Mouse (Mus musculus): ENCODE measurements around the gene Osbpl3. TPM values are rescaled to one million over a fixed set of nuclear protein-coding genes. Genes with fewer than 3 reads are reported as not detected.

Gene Osbpl3
- polyA plus RNA-seq, 1 experiment from 2014 or later: 12.5 TPM

DNA sequence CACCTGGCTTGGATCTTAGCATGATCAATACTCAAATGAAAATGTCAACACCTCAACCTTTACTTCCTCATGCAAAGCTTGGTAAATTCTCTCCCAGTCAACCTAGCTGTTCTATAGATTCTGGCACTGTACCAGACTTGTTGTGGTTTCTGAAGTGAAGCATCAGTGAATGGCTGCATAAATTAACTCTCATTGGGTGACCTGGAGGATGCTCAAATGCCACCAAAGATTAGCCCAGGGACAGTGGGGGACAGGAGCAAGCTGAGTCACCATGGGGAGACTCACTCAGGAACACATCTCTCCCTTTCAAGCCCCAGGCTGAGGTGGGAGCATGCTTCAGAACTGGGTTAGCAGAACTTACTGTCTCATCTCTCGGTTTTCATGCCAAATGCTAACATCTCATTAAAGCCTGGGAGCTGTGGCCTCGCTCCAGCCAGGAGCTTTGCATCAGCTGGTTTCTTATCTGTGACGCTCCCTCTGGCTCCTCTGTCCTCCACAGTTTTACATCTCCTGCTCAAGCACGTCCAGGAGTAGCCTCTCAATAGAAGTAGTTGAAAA, 93.2 kb downstream of the Osbpl3 start:
- 55% methylated on average over 4 of the region's 4 CpGs for WGBS
- H3K9me3 ChIP-seq (ENCODE audit: control insufficient read depth): no peaks in the 10 kb centered on the region
- H3K4me1 ChIP-seq (replicated peaks; ENCODE audit: control insufficient read depth, insufficient read depth, low read length): peaks cover 11% of the 10 kb centered on the region; the same call in 1 of the 2 replicates
- TF ChIP-seq CTCF (IDR thresholded peaks at IDR 0.05; ENCODE audit: low read depth): no peak
- no peaks in the 10 kb centered on the region for H3K27me3 ChIP-seq (replicated peaks; ENCODE audit: control insufficient read depth, insufficient read depth, low read length)
- no peak overlapping the region for H3K4me2 ChIP-seq (replicated peaks; ENCODE audit: low read depth)
- H3K9ac ChIP-seq (ENCODE audit: low read depth, low read length): no peak overlapping the region
- no peak overlapping the region for H3K4me3 ChIP-seq (ENCODE audit: low read depth, low read length)
- ATAC-seq: no peak
- H3K27ac ChIP-seq (ENCODE audit: low read depth, low read length): peak overlapping the region; percentile 1; the same call in 1 of the 2 replicates
- no peaks in the 10 kb centered on the region for H3K36me3 ChIP-seq (ENCODE audit: control insufficient read depth, insufficient read depth)

DNA sequence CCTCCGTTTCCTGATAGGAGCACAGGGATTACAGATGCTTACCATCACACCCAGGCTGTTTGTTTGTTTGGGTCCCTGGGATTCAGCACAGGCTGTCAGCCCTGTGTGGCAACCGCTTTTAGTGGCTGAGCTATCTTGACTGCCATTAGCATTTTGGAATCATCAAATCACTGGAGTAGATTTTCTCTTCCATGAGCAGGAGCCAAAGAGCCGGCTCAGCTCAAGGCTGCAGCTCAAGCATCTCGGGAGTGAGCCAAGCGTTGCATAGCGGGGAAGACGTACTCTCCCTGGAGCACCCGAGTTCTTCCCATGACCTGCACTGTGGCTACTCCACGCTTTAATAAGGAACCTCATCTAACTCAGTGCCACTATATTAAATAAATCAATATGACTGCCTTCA, 93.8 kb downstream of the Osbpl3 start:
- no peak overlapping the region for H3K4me2 ChIP-seq (replicated peaks; ENCODE audit: low read depth)
- H3K27me3 ChIP-seq (replicated peaks; ENCODE audit: control insufficient read depth, insufficient read depth, low read length): no peaks in the 10 kb centered on the region
- no peak for TF ChIP-seq CTCF (IDR thresholded peaks at IDR 0.05; ENCODE audit: low read depth)
- WGBS: 88% methylated on average over 9 of the region's 9 CpGs
- H3K4me1 ChIP-seq (replicated peaks; ENCODE audit: control insufficient read depth, insufficient read depth, low read length): peaks cover 11% of the 10 kb centered on the region; the same call in 1 of the 2 replicates
- H3K36me3 ChIP-seq (ENCODE audit: control insufficient read depth, insufficient read depth): no peaks in the 10 kb centered on the region
- no peak overlapping the region for H3K4me3 ChIP-seq (ENCODE audit: low read depth, low read length)
- H3K27ac ChIP-seq (ENCODE audit: low read depth, low read length): no peak overlapping the region
- H3K9ac ChIP-seq (ENCODE audit: low read depth, low read length): no peak overlapping the region
- no peaks in the 10 kb centered on the region for H3K9me3 ChIP-seq (ENCODE audit: control insufficient read depth)
- no peak for ATAC-seq

DNA sequence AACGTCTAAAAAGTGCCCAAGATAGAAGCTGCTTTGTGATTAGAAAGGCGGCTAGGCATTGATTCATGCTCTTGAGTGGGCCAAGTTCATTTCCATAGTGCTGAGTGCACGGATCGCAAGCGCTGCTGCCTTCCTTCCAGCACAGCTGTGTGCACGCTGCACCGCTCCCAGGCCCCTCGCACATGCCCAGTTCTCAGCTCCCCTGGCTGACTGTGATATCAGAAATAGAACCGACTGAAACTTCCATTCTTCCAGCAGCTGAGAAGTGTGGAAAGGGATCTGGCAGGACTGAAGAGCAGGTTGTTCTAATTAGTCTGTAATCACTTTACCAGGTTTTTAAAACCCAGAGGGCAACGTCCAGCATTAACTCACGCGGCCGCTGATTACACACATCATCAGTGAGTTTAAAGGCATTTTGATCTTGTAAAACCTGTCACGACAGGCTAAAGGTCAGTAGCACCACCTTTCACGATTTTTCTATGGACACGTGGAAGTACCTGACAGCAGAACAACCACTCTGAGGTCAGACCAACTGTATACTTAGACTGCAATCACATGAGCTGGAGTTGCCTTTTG, 97.8 kb downstream of the Osbpl3 start:
- H3K4me1 ChIP-seq (replicated peaks; ENCODE audit: control insufficient read depth, insufficient read depth, low read length): peaks cover 16% of the 10 kb centered on the region; the same call in 1 of the 2 replicates
- H3K9me3 ChIP-seq (ENCODE audit: control insufficient read depth): no peaks in the 10 kb centered on the region
- peak overlapping the region; percentile 38; the same call in 1 of the 2 replicates for H3K9ac ChIP-seq (ENCODE audit: low read depth, low read length)
- TF ChIP-seq CTCF (IDR thresholded peaks at IDR 0.05; ENCODE audit: low read depth): no peak
- H3K36me3 ChIP-seq (ENCODE audit: control insufficient read depth, insufficient read depth): no peaks in the 10 kb centered on the region
- H3K4me3 ChIP-seq (ENCODE audit: low read depth, low read length): no peak overlapping the region
- H3K4me2 ChIP-seq (replicated peaks; ENCODE audit: low read depth): peak overlapping the region; percentile 31
- no peaks in the 10 kb centered on the region for H3K27me3 ChIP-seq (replicated peaks; ENCODE audit: control insufficient read depth, insufficient read depth, low read length)
- WGBS: 23% methylated on average over 16 of the region's 16 CpGs
- ATAC-seq: peak; percentile 90
- H3K27ac ChIP-seq (ENCODE audit: low read depth, low read length): peak overlapping the region; percentile 87

DNA sequence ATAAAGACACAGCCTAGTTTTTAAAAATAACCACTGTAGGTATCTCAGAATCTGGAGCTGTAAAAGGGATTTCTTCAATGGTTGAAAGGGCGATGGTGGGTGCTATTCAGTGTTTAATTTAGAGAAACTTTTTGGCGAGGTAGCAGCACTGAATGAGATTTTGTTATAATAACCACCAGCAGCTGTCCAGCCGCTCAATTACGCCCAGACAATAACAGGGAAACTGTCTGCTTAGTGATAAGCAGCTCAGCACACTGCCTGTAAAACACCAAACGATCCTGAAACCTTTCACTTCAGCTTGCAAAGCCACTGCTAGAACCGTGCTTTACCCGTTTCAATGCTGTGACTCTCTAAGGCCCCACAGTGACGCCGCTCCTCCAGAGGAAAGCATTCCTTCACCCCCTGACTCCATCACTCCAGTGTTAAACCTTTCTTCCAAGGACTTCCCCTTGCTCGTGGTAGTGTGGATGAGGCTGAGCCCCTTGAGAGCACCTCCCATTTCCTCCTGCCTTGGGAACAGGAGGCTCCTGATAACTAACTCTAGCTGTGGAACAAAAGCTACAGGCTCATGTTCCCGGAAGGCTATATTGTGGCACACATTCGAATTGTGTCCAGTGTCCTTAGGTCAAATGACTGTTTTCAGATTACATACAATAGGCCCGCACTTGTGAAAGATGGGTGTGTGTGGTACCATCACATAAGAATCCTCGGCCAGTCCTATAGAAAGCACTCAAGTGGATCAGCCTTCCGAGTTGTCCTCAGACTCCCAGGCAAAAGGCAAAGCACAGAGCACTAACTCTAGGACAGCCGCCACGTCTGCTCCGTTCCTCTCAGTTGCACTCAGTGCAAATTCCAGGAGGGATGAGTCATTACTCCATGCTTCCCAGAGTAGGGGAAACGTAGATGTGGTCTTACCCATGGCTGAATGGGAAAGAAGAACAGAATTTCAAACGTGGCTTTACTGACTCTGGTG, 101.0 kb downstream of the Osbpl3 start:
- no peaks in the 10 kb centered on the region for H3K27me3 ChIP-seq (replicated peaks; ENCODE audit: control insufficient read depth, insufficient read depth, low read length)
- peaks cover 11% of the 10 kb centered on the region; the same call in 1 of the 2 replicates for H3K4me1 ChIP-seq (replicated peaks; ENCODE audit: control insufficient read depth, insufficient read depth, low read length)
- no peak for TF ChIP-seq CTCF (IDR thresholded peaks at IDR 0.05; ENCODE audit: low read depth)
- no peaks in the 10 kb centered on the region for H3K9me3 ChIP-seq (ENCODE audit: control insufficient read depth)
- peak overlapping the region; percentile 10; the same call in 1 of the 2 replicates for H3K4me2 ChIP-seq (replicated peaks; ENCODE audit: low read depth)
- H3K36me3 ChIP-seq (ENCODE audit: control insufficient read depth, insufficient read depth): peaks cover 12% of the 10 kb centered on the region; the same call in 1 of the 2 replicates
- H3K9ac ChIP-seq (ENCODE audit: low read depth, low read length): no peak overlapping the region
- ATAC-seq: peak; percentile 42
- WGBS: 22% methylated on average over 20 of the region's 20 CpGs
- H3K4me3 ChIP-seq (ENCODE audit: low read depth, low read length): no peak overlapping the region
- peak overlapping the region; percentile 54 for H3K27ac ChIP-seq (ENCODE audit: low read depth, low read length)

DNA sequence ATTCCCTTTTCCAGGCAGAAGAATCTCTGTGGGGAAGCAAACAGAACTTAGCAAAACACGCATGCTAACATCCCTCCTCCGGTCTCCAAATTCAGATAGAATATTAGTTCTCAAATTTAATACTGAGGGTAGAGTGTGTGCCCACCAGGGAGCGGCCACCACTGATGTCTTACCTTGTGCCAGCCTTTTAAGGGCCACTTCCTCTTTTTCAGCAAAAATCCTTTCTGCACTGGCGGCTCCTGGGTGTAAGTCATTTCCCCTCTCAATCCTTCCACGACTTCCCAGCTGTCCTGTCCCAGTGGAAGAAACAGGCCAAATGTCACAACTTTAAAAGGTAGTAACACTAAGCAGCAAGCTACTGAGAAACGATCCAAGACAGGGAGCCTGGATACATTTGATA, 103.2 kb downstream of the Osbpl3 start:
- WGBS: 59% methylated on average over 6 of the region's 6 CpGs
- Histone ChIP-seq H3K27me3 (replicated peaks; ENCODE audit: control insufficient read depth, insufficient read depth, low read length) (no peaks in the 10 kb centered on the region), H3K36me3 (ENCODE audit: control insufficient read depth, insufficient read depth) (peaks cover 14% of the 10 kb centered on the region; the same call in 1 of the 2 replicates), H3K4me3 (ENCODE audit: low read depth, low read length) (no peak overlapping the region), H3K27ac (ENCODE audit: low read depth, low read length) (no peak overlapping the region), H3K9me3 (ENCODE audit: control insufficient read depth) (no peaks in the 10 kb centered on the region), H3K4me2 (replicated peaks; ENCODE audit: low read depth) (no peak overlapping the region), H3K9ac (ENCODE audit: low read depth, low read length) (no peak overlapping the region), H3K4me1 (replicated peaks; ENCODE audit: control insufficient read depth, insufficient read depth, low read length) (0 out of 2 replicates have a peak, but pooled peaks cover 5% of the 10 kb centered on the region)
- ATAC-seq: no peak
- no peak for TF ChIP-seq CTCF (IDR thresholded peaks at IDR 0.05; ENCODE audit: low read depth)

DNA sequence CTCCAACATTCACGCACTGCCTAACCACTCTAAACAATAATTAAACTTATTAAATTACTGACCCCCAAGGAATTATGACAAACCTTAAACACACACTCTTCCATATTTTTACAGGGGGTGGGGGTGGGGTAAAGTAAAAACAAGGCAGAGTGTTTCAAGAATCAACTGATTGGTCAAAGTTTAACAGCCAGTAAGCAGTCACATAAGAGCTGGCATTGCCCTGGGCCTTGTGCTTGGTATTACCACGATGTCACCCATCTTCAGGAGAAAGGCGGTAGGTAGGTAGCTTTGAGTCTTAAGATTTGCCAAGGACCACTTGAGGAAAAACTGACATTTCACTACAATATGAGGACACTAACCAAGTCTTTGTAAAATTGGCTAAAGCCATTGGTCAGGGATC, 105.1 kb downstream of the Osbpl3 start:
- no peak overlapping the region for H3K4me2 ChIP-seq (replicated peaks; ENCODE audit: low read depth)
- H3K27ac ChIP-seq (ENCODE audit: low read depth, low read length): no peak overlapping the region
- ATAC-seq: no peak
- WGBS: 91% methylated on average over 3 of the region's 3 CpGs
- peaks cover 30% of the 10 kb centered on the region for H3K36me3 ChIP-seq (ENCODE audit: control insufficient read depth, insufficient read depth)
- TF ChIP-seq CTCF (IDR thresholded peaks at IDR 0.05; ENCODE audit: low read depth): no peak
- no peak overlapping the region for H3K9ac ChIP-seq (ENCODE audit: low read depth, low read length)
- no peaks in the 10 kb centered on the region for H3K4me1 ChIP-seq (replicated peaks; ENCODE audit: control insufficient read depth, insufficient read depth, low read length)
- H3K9me3 ChIP-seq (ENCODE audit: control insufficient read depth): no peaks in the 10 kb centered on the region
- H3K27me3 ChIP-seq (replicated peaks; ENCODE audit: control insufficient read depth, insufficient read depth, low read length): no peaks in the 10 kb centered on the region
- H3K4me3 ChIP-seq (ENCODE audit: low read depth, low read length): no peak overlapping the region
